ENCODE assay signal across 35 mouse cellular contexts in genomic region chr1:83119903-83120302, GRCm38 (mm10). TPM values are rescaled to one million over a fixed set of nuclear protein-coding genes. Genes with fewer than 3 reads are reported as not detected.
DNase-seq lines count a peak whose midpoint lies in the region; ATAC-seq and TF ChIP-seq lines count a peak whose summit lies in the region.
"Had no signal": no experiment of that assay in that cellular context is flagged by ENCODE, and none has a peak within 500 bp of the region (broad histone marks: within the 10 kb centered on the region; RNA-seq: fewer than 3 reads in every experiment).

No protein-coding gene starts in this region.

- no peak for TF ChIP-seq POLR2A in embryonic fibroblast, embryonic 13.5 days (IDR thresholded peaks at IDR 0.05; ENCODE audit: low read depth, low read length)

- no peaks in the 10 kb centered on the region for H3K36me3 ChIP-seq in heart, embryonic 10.5 days
- no peaks in the 10 kb centered on the region for H3K36me3 ChIP-seq in heart, postnatal 0 days (replicated peaks; ENCODE audit: control insufficient read depth, insufficient read depth, low read length)
- H3K36me3 ChIP-seq: embryonic facial prominence, embryonic 13.5 days; forebrain, embryonic 15.5 days; hindbrain, embryonic 12.5 days; limb, embryonic 12.5 days; midbrain, embryonic 12.5 days; neural tube, embryonic 12.5 days had no signal

- peak; percentile 95 for ATAC-seq in heart, postnatal 0 days (ENCODE audit: insufficient read depth, low read depth)
- ATAC-seq: forebrain, embryonic 15.5 days; intestine, postnatal 0 days; liver, postnatal 0 days had no signal

- TF ChIP-seq EP300 in heart, postnatal 0 days (IDR thresholded peaks at IDR 0.05; ENCODE audit: low read depth): no peak

- H3K4me1 ChIP-seq in heart, embryonic 10.5 days: peaks cover 3% of the 10 kb centered on the region; the same call in 1 of the 2 replicates
- H3K4me1 ChIP-seq in embryonic fibroblast, embryonic 13.5 days (ENCODE audit: control insufficient read depth, insufficient read depth, low read length): peaks cover 6% of the 10 kb centered on the region
- peaks cover 11% of the 10 kb centered on the region for H3K4me1 ChIP-seq in heart, postnatal 0 days (ENCODE audit: control insufficient read depth, insufficient read depth)
- H3K4me1 ChIP-seq: embryonic facial prominence, embryonic 13.5 days; forebrain, embryonic 15.5 days; hindbrain, embryonic 12.5 days; limb, embryonic 12.5 days; midbrain, embryonic 12.5 days; neural tube, embryonic 12.5 days had no signal

- H3K4me3 ChIP-seq in heart, embryonic 10.5 days: no peak overlapping the region
- H3K4me3 ChIP-seq in embryonic fibroblast, embryonic 13.5 days (ENCODE audit: insufficient read depth, low read length): no peak overlapping the region
- H3K4me3 ChIP-seq in heart, postnatal 0 days (ENCODE audit: low read depth, low read length): no peak overlapping the region
- H3K4me3 ChIP-seq: embryonic facial prominence, embryonic 13.5 days; forebrain, embryonic 15.5 days; heart, adult 2 months; hindbrain, embryonic 12.5 days; limb, embryonic 12.5 days; midbrain, embryonic 12.5 days; neural tube, embryonic 12.5 days had no signal

- H3K4me2 ChIP-seq in heart, postnatal 0 days (ENCODE audit: low read depth, low read length): no peak overlapping the region
- H3K4me2 ChIP-seq: embryonic facial prominence, embryonic 13.5 days; forebrain, embryonic 15.5 days; hindbrain, embryonic 12.5 days; limb, embryonic 12.5 days; liver, embryonic 11.5 days; midbrain, embryonic 12.5 days; neural tube, embryonic 12.5 days had no signal

- H3K9me3 ChIP-seq in heart, embryonic 10.5 days: no peaks in the 10 kb centered on the region
- H3K9me3 ChIP-seq in heart, postnatal 0 days (replicated peaks; ENCODE audit: control insufficient read depth, low read length): no peaks in the 10 kb centered on the region
- H3K9me3 ChIP-seq: embryonic facial prominence, embryonic 13.5 days; forebrain, embryonic 15.5 days; hindbrain, embryonic 12.5 days; limb, embryonic 12.5 days; midbrain, embryonic 12.5 days; neural tube, embryonic 12.5 days had no signal

- no peak overlapping the region for H3K27ac ChIP-seq in heart, embryonic 10.5 days
- peak overlapping the region; percentile 93 for H3K27ac ChIP-seq in embryonic fibroblast, embryonic 13.5 days (ENCODE audit: insufficient read depth, low read length)
- peak overlapping the region; percentile 22; the same call in 1 of the 2 replicates for H3K27ac ChIP-seq in heart, postnatal 0 days (ENCODE audit: low read depth)
- H3K27ac ChIP-seq: embryonic facial prominence, embryonic 13.5 days; forebrain, embryonic 15.5 days; heart, adult 2 months; hindbrain, embryonic 12.5 days; limb, embryonic 12.5 days; midbrain, embryonic 12.5 days; neural tube, embryonic 12.5 days had no signal

- no peaks in the 10 kb centered on the region for H3K27me3 ChIP-seq in heart, embryonic 10.5 days (ENCODE audit: insufficient read depth, poor library complexity, severe bottlenecking)
- no peaks in the 10 kb centered on the region for H3K27me3 ChIP-seq in heart, postnatal 0 days (ENCODE audit: control insufficient read depth, insufficient read depth, low read length)
- H3K27me3 ChIP-seq: embryonic facial prominence, embryonic 13.5 days; forebrain, embryonic 15.5 days; hindbrain, embryonic 12.5 days; limb, embryonic 12.5 days; midbrain, embryonic 12.5 days; neural tube, embryonic 12.5 days had no signal

- no peak for TF ChIP-seq CTCF in embryonic fibroblast, embryonic 13.5 days (IDR thresholded peaks at IDR 0.05; ENCODE audit: borderline replicate concordance, insufficient read depth, low read length)
- no peak for TF ChIP-seq CTCF in heart, postnatal 0 days (IDR thresholded peaks at IDR 0.05; ENCODE audit: low read depth)

- H3K9ac ChIP-seq in heart, postnatal 0 days (replicated peaks; ENCODE audit: low read depth, low read length): no peak overlapping the region
- H3K9ac ChIP-seq: embryonic facial prominence, embryonic 13.5 days; forebrain, embryonic 15.5 days; hindbrain, embryonic 12.5 days; limb, embryonic 12.5 days; liver, postnatal 0 days; midbrain, embryonic 12.5 days; neural tube, embryonic 12.5 days had no signal

- peak; percentile 29 to 51 for DNase-seq in heart, adult 18-20 months
- no peak for DNase-seq in heart, embryonic 10.5 days (ENCODE audit: low spot score)
- peak; percentile 13 for DNase-seq in 416B (ENCODE audit: low read depth)
- DNase-seq in heart, postnatal 0 days (ENCODE audit: low spot score): peak; percentile 84
- no peak for DNase-seq in gastrocnemius, postnatal 4 days (ENCODE audit: low spot score in 2 of 2)
- no peak for DNase-seq in left cerebral cortex, adult 18-20 months (ENCODE audit: low spot score in 2 of 2)
- no peak for DNase-seq in kidney, postnatal 14 days
- DNase-seq: adrenal gland, postnatal 14 days; cerebellum, adult 8-10 months; cerebellum, postnatal 36 days; embryo, embryonic 11 days; gastrocnemius, postnatal 10 days; kidney, postnatal 36 days; layer of hippocampus, postnatal 36 days; liver, postnatal 0 days; lung, postnatal 14 days; retina, postnatal 1 day; thymus, postnatal 4 days had no signal

RNA-seq across cellular contexts. Expression of gene Ccl20, which starts 3.3 kb away (rescaled TPM):
- under 1 TPM in 1 of 2 experiments, not detected in 1; 0.64 TPM for total RNA-seq in heart, adult 18-20 months (2021)
- 0.21 and 0.34 TPM in 2 replicates for polyA plus RNA-seq in heart, embryonic 10.5 days (2016; fragmentation: Nextera tagmentation; extraction: Ambion mirVana)
- 11.8 and 12.2 TPM in 2 replicates for polyA plus RNA-seq in embryonic fibroblast, embryonic 13.5 days (2011; ENCODE audit: insufficient read length, low read depth, missing spikeins)
- total RNA-seq in heart, postnatal 0 days (2014; rRNA removed; ENCODE audit: low replicate concordance): not detected in 2 replicates
- 0.15 TPM in 1 of 2 replicates, not detected in the other for polyA plus RNA-seq in heart, postnatal 0 days (2015; fragmentation: Nextera tagmentation; extraction: Ambion mirVana)
- total RNA-seq in gastrocnemius, postnatal 4 days (2021): not detected
- total RNA-seq in left cerebral cortex, adult 18-20 months (2021): not detected
- total RNA-seq: adrenal gland, postnatal 14 days; gastrocnemius, postnatal 10 days; heart, adult 2 months; layer of hippocampus, adult 8-10 months; layer of hippocampus, postnatal 36 days; left cerebral cortex, postnatal 14 days; megakaryocyte, adult 5-6 weeks; MEL had no signal
- polyA plus RNA-seq: embryonic facial prominence, embryonic 13.5 days; forebrain, embryonic 15.5 days; hindbrain, embryonic 12.5 days; limb, embryonic 12.5 days; liver, postnatal 0 days; midbrain, embryonic 12.5 days; neural tube, embryonic 12.5 days had no signal

RNA-seq across cellular contexts. Expression of gene Daw1, which starts 39.6 kb away (rescaled TPM):
- total RNA-seq in heart, adult 18-20 months (2021): not detected
- 0.14 TPM in 1 of 2 replicates, not detected in the other for polyA plus RNA-seq in heart, embryonic 10.5 days (2016; fragmentation: Nextera tagmentation; extraction: Ambion mirVana)
- polyA plus RNA-seq in embryonic fibroblast, embryonic 13.5 days (2011; ENCODE audit: insufficient read length, low read depth, missing spikeins): not detected in 2 replicates
- total RNA-seq in heart, postnatal 0 days (2014; rRNA removed; ENCODE audit: low replicate concordance): not detected in 2 replicates
- 0.16 TPM in 1 of 2 replicates, not detected in the other for polyA plus RNA-seq in heart, postnatal 0 days (2015; fragmentation: Nextera tagmentation; extraction: Ambion mirVana)
- total RNA-seq in gastrocnemius, postnatal 4 days (2021): not detected
- under 1 TPM; 0.26 to 0.28 TPM for total RNA-seq in left cerebral cortex, adult 18-20 months (2021)
- total RNA-seq: adrenal gland, postnatal 14 days; gastrocnemius, postnatal 10 days; heart, adult 2 months; megakaryocyte, adult 5-6 weeks; MEL had no signal
- polyA plus RNA-seq: embryonic facial prominence, embryonic 13.5 days; intestine, postnatal 0 days; kidney, embryonic 14.5 days; limb, embryonic 12.5 days; liver, embryonic 11.5 days; liver, postnatal 0 days; midbrain, embryonic 12.5 days; neural tube, embryonic 12.5 days; stomach, embryonic 14.5 days had no signal

RNA-seq across cellular contexts. Expression of gene Krtap28-13, which starts 59.2 kb away (rescaled TPM):
- not detected for total RNA-seq in heart, adult 18-20 months (2021)
- polyA plus RNA-seq in heart, embryonic 10.5 days (2016; fragmentation: Nextera tagmentation; extraction: Ambion mirVana): 0.25 TPM in 1 of 2 replicates, not detected in the other
- polyA plus RNA-seq in embryonic fibroblast, embryonic 13.5 days (2011; ENCODE audit: insufficient read length, low read depth, missing spikeins): not detected in 2 replicates
- not detected in 2 replicates for total RNA-seq in heart, postnatal 0 days (2014; rRNA removed; ENCODE audit: low replicate concordance)
- not detected in 2 replicates for polyA plus RNA-seq in heart, postnatal 0 days (2015; fragmentation: Nextera tagmentation; extraction: Ambion mirVana)
- total RNA-seq in gastrocnemius, postnatal 4 days (2021): not detected
- total RNA-seq in left cerebral cortex, adult 18-20 months (2021): not detected
- total RNA-seq: adrenal gland, postnatal 14 days; gastrocnemius, postnatal 10 days; heart, adult 2 months; layer of hippocampus, postnatal 36 days; left cerebral cortex, postnatal 14 days; megakaryocyte, adult 5-6 weeks; MEL had no signal
- polyA plus RNA-seq: brain, embryonic 14.5 days; embryonic facial prominence, embryonic 13.5 days; forebrain, embryonic 15.5 days; heart, adult 2 months; hindbrain, embryonic 12.5 days; kidney, embryonic 14.5 days; limb, embryonic 12.5 days; liver, embryonic 11.5 days; liver, postnatal 0 days; midbrain, embryonic 12.5 days; neural tube, embryonic 12.5 days; stomach, embryonic 14.5 days had no signal

Comparison
In these comparisons a context has a peak if more than half of its experiments do, and no peak if none do; other contexts are left out.
1. DNase-seq: peak in heart, adult 18-20 months (2 of 2), 416B (single experiment) and heart, postnatal 0 days (single experiment); none in heart, embryonic 10.5 days (single experiment), gastrocnemius, postnatal 4 days (0 of 2), left cerebral cortex, adult 18-20 months (0 of 2) and kidney, postnatal 14 days (single experiment).